Mouse (Mus musculus) cerebellum, postnatal 36 days (tissue): Measurements from ENCODE around the gene Ppp1r37.

Experiments
- DNase-seq, 2 experiments: peaks; one replicate each; pipeline ENCODE4 v3.0.0; 2021 to 2022; ENCODE audit warnings: mixed read lengths in 2 of 2

Gene Ppp1r37

DNA sequence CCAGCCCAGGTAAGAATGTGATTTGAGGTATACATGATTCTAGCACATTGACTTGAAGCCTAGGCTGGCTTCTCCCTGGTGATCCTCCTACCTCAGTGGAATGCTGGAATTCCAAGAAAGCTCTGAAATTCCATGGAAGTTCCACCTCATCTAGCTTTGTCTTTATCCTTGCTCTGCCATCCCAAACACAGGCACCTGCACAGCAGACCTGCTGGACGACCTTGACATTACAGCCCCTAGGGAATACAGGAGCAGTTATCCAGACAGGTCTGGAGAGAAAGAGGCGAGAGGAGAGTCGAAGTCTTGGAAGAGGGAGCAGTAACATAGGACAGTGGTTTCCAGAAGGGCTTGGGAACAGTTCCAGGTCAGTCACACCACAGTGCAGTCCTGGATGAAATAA, 6.8 kb upstream of the Ppp1r37 start:
- no peak for DNase-seq

DNA sequence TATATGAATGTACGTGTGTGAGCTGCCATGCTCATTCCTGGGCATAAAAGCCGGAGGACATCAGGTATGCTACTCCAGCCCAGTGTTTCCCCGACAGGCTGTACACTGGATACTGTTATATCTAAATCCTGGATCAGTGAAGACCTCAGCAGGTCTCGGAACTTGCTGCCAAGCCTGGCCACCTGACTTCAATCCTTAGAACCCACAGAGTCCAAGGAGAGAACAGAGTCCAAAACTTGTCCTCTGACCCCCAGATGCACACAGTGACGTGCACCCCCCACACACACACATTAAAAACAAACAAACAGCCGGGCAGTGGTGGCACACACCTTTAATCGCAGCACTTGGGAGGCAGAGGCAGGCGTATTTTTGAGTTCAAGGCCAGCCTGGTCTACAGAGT, 4.5 kb upstream of the Ppp1r37 start:
- DNase-seq = no peak

DNA sequence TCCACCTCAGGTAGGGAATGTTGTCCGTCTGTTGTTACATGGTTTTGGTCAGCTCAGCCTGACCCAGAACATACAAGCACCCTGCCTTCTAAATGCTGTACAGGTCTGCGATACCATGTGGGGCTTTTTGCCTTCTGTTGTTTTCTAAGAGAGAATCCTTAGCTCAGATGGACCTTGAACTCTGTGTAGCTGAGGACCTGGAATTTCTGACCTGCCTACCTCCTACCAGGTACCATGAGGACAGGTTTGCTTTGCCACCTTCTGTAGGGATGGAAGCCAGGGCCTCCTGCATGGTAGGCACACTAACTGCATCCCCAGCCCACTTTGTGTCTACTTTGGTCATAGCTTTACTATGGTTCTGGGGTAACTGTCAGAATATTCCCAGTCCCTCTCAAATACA, 2.9 kb upstream of the Ppp1r37 start:
- DNase-seq = no peak

DNA sequence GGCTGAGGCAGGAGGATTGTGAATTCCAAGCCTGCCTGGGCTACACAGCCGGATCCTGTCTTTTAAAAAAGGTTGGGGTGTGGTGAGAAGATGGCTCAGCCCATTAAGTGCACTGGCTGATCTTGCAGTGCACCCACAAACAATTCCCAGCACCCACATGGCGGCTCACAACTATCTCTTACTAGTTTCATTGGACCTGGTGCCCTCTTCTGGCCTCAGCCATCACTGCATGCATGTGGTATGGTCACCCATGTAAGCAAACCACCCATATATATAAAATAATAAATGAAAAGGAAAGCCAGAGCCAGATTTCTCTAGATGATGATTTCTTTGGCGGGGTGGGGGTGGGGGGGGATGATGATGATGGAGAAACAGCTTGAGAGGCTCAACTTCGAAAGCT, 1.6 kb upstream of the Ppp1r37 start:
- peak in 1 of 2 experiments; percentile 22 for DNase-seq

DNA sequence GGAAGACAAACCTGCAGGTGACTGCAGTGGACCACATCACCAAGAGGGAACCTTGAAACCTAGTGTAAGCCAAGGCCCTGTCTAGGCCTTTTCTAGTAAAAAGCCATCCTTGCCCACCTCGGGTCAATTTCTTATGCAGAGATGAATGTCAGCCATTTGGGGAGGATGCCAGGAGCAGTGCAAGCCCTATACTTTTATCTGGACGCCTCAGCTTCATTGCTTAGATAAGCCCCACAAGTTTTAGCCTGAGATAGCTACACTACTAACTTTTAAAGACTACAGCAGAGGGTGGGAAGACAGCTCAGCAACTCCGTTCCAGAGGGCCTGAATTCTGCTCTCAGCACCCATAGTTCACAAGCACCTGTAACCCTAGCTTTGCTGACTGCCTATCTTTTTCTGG, 1.0 kb upstream of the Ppp1r37 start:
- DNase-seq = no peak

DNA sequence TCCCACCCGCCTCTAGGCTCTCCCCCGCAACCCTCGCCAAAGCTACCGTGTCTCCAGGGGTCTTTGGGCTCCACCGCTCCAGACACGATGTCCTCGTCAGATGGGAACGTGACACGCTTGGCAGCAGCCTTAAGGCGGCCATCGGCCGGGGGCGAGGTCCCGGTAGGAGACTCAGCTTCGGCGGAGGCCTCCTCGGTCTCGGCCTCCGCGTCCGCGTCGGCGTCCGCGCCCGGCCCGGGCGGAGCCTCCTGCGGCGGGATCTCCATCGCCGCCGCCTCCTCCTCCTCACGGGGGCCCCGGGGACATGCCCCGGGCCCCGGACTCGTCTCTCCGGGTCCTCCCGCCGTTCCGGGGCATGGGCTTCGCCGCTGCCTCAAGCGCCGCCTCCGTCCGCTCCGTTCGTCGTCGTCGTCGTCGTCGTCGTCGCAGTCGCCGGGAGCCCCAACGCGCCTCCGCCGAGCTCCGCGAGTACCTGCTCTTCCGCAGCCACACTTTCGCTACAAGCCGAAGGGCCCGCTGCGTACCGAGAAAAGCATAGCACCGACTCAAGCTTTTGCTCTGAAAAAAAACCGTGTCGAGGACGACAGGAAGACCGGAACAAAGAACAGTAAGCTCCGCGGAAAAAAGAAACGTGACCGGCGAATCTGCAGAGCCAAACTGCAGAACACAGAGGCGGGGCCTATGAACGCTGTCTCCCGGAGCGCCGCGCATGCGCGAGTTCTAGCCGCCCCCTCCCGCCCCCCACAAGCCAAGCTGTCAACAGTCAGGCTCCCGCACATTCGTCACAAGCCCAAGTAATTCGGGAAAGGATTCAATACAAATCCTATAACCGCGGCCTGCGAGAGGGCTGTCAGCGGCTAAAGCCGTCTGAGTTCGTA, 872 bp downstream of the Ppp1r37 start:
- peak; percentile 91 for DNase-seq

DNA sequence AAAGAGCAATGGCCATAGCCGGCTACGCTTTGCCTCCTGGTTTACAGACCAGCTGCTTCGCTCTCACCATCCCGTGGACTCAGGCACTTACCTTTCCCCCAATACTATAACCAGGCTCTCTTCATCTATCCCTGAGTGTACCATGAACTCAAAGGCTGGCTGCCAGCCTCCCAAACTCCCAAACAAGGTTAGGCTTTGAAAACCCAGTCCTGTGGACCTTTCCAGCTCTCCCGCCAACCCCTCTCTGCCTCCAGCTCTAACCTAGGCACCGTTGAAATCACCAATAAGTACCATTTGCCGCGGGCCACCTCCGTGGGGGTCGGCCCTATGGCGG, 1.5 kb downstream of the Ppp1r37 start:
- DNase-seq = no peak

DNA sequence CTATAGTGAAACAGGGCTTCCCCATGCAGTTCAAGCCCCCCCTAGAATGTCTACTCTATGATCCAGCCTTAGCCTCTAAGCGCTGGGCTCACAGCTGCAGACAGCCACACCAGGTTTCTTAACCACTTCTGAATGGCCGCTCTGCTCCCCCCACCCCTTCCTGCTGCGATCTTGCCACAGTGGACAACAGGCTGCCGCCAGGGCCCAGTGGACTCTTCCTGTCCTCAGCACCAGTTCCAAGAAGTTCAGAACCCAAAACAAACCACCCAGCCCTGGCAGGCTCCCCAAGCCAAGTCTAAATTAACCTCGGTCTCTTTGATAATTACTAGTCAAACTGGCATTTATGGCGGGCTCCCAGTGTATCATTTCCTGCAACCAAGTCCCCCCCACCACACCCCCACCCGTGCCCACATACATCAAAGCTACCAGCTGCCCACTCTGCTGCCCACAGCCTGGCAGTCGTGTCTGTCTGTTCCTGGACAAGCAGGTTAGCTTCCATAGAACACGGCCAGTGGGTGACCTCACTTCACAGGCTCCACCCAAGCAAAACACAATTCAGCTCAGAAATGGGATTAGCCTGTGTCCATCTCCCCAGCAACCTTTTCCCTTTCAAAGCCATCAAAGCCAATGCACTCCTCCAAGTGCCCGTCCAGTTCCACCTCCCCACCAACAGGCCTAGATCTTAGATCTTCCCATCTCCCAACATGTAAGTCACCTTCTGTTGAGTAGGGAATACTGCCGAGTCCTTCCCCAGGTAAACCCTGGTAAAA, 2.2 kb downstream of the Ppp1r37 start:
- no peak for DNase-seq

DNA sequence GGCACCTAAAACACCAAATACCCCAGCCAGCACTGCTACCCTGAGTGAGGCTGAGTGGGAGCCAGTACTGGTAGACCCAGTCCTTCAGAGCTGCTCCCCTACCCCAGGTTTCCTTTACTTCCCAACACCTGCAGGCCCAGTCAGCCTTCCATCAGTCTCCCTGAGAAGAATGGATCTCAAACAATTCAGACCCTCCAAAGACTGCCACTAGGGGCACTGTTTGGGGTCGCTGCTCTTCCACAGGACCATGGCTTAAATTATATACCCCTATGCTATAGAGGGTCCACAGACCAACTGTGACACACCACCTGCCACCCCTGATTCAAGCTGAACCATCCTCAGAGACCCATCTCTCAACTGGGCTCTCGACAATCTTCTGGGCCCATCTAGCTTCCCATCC, 3.9 kb downstream of the Ppp1r37 start:
- DNase-seq = no peak

DNA sequence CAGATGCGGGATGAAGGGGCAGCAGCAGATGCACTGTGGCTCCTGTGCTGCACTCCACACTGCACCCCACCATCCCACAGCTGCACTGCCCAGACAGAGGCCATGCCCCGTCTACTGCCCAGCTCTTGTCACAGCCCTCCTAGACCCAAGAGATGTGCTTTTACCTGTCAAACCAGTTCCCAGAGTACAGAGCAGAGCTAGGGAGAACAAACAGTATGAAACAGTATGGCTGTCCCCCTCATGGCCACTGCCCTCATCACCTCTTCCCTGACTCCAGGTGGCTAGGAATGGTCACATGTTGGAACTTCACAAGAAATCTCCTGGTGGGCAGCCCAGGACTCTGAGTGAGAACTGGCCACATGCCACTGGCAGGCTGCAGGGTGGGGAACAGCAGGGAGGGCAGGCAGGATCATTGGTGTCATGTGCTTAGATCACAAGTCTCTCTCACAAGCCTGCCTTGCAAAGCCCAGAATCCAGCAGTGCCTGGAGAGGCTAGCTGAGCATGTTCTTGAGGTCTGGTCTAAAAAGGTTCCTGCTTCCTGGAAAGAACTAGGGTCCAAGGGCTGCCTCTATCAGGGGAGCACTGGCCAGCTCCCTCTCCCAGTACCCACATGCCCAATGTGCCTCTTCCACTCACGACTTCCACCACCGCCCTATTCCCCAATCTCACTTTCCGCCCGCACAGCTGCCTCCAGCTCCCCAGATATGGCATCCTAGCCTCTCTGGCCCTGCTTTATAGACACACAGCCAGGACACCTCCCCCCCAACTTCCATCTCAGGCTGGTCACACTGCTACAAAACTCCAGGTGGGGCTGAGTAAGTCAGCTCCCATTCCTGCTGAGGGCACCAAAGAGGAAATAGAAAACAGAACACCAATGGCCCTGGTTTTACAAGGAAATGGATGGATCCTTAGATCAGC, 4.6 kb downstream of the Ppp1r37 start:
- no peak for DNase-seq

DNA sequence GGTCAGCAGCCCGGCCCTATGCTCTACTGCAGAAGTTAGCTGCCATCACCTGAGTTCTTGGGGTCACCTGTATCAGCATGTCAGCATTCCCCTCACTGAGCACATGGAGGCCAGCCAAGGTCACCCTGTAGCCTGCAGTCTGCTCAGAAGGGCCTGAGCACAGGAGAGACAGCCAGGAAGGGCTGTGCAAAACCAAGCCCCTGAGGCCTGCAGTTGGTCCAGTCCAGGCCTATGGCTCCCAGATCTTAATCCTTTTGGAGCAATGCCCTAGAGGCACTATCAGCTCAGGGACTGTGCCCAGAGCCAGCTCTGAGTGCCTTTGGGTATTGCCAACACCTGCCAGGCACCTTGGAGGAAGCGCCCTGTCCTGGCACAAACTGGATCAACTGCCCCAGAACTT, 5.8 kb downstream of the Ppp1r37 start:
- peak in 1 of 2 experiments; percentile 31 for DNase-seq

DNA sequence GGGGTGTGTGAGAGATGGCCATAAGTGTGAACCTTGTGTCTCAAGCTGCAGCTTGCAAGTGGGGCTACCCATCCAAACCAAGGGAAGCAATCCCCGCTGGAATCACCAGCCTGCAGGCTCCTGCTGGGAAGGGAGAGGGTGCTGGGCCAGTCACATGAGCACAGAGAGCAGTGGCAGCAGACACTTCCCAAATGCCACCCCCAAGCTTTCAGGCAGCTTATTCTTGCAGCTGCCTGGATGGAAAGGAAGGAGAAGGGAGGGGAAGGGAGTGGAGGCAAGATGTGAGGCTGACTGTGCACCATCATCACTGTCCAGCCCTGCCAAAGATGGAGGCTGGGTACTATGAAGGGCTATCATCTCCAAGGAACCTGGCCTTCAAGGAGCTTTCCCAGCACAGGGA, 8.7 kb downstream of the Ppp1r37 start:
- DNase-seq = no peak

DNA sequence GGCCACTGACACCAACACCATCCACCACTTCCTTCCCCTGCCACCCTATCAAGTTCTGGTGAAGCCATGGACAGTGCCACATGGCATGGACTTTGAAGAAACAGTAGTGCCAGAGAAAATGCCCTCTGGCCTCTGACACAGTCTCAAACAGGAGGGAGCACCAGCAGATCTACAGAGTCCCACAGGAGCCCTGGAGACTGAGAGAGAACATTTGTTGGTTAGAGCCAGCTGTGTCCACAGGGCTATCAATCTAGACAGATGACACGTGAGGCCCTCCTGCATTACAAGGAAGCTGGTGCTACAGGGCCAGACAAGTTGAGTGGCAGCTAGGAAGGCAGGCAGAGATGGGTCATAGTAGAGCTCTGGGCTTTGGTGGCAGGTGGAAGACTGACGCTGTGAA, 10.4 kb downstream of the Ppp1r37 start:
- no peak for DNase-seq

DNA sequence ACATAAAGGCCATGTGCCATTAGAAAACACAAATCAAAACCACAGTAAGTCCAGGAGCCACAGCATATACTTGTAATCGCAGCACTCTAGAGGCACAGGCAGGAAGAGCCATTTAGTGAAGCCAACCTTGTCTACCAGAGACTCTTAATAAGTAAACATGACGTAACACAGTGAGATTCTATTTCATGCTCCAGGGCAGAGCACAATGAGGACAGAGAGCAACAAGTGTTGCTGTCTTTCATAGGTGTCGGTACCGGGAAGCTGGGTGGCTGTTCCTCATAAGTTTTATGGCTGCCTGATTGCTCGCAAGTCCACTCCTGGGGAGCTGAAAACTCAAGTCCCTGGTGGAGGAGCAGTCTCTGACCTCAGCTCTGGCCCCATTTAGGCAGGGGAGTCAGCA, 11.2 kb downstream of the Ppp1r37 start:
- no peak for DNase-seq

DNA sequence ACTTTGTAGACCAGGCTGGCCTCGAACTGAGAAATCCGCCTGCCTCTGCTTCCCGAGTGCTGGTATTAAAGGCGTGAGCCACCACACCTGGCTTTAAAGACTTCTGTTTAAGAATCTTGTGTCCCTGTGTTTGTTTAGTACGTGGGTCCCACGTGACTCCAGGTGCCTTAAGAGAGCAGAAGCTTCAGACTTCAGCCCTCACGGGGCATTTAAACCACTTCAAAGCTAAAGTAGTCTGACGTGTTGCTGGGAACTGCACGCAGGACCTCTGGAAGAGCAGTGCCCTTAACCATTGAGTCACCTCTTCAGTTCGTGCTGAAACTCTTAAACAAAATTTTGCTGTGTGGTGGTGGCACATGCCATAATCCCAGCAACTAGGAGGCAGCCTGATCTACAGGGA, 13.5 kb downstream of the Ppp1r37 start:
- no peak for DNase-seq

DNA sequence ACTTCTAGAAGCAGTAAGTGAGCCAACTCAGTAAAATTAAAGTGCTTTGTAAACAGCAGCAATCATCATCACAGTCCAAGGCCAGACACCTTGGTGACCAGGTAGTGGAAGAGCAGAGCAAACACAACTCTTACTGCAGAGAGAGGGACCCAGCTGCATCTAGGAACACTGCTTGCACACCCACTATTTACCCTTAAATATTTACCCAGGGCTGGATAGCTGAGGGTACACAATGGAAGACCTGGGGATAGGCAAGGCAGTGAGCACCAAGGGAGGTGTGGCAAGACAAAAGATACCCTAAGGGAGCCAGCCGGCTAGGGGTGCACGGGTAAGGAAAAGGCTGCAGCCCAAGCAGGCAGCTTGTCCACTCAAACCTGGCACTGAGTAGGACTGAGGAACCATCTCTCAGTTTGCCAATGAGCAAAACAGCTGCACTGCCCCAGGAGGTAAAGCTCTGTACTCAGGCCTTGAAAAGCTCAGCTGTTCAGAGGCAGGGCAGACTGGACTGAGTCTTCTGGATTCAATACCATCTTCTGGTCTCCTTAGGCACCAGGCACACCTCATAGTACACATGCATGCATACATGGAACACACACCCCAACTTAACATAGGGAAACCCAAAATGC, 15.4 kb downstream of the Ppp1r37 start:
- DNase-seq = no peak

DNA sequence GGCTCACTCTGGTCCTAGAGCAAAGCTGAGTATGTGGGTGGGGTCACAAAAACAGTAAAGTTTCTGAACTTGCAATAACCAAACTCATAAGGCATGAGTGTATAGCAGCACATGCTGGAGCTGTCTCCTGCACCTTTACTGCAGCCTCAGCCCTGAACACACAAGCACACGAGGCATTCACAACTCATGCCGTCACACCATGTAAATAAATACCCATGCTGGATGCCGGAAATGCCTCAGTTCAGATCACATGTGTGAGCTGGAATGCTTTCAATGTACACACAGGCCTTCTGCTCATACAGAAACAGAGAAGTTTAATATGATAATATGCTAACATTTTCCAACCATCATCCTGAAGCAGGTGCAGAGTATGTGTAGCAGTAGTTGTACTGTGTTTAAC, 16.9 kb downstream of the Ppp1r37 start:
- no peak for DNase-seq

DNA sequence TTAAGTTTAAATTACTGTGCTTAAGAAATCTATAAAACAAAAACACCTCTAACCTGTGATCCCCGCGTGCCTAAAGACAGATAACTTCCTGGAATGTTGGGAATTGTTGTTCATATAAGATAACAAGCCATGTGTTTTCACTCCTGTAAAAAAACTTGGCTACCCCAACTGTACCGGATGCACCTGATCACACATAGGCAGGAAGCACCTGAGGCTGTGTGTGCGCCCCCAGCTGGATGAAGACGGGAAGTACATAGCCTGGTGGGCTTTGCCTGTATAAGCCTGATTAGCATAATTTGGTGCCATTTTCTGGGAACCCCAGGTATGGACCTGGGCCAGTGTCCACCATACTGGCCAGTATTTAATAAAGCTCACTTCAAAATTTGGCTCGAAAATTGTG, 19.3 kb downstream of the Ppp1r37 start:
- no peak for DNase-seq

DNA sequence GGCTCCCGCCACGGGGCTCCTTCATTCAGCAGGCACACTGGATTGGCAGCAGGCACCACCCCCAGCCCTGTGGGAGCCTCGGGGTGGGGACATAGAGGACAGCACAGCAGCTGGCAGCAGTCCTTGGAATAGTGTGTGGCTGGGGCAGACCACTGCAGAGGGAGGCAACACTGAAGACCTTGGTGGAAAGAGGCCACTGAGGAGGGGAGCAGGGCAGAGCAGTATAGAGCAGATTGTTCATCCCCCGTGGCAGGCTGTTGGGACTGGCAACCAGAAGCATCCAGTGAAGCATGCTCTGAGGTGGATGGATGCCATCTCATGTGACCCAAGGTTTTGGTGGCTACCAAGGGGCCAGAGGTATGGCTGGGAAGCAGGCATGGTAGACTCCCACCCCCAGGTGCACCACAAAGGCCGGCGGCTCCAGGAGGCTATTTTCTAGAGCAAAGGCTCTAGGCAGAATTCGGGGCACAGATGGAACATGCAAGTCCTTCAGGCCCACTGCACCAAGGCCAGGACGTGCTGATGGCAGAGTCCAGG, 20.7 kb downstream of the Ppp1r37 start:
- peak; percentile 62 to 66 for DNase-seq

DNA sequence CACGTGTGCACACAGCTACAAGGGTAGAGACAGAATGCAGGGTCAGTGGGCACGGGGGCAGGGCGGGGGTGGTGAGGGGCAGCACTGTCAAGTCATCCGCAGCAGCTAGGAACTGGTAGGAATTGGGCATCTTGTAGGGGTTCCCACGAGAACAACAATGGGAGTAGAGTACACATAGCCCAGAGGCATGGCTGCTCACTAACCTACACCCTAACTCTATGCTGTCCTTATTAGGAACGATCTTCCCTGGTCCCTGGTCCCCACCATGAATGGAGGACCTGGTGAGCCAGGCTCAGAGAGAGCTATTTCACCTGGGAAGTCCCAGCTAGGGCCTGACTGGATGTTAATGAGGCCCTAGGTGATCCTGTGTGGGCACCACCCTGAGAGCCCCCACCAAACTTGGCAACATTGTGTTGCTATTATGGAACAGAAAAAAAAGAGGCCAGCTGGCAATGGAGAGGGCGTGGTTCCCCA, 21.2 kb downstream of the Ppp1r37 start:
- DNase-seq = no peak

DNA sequence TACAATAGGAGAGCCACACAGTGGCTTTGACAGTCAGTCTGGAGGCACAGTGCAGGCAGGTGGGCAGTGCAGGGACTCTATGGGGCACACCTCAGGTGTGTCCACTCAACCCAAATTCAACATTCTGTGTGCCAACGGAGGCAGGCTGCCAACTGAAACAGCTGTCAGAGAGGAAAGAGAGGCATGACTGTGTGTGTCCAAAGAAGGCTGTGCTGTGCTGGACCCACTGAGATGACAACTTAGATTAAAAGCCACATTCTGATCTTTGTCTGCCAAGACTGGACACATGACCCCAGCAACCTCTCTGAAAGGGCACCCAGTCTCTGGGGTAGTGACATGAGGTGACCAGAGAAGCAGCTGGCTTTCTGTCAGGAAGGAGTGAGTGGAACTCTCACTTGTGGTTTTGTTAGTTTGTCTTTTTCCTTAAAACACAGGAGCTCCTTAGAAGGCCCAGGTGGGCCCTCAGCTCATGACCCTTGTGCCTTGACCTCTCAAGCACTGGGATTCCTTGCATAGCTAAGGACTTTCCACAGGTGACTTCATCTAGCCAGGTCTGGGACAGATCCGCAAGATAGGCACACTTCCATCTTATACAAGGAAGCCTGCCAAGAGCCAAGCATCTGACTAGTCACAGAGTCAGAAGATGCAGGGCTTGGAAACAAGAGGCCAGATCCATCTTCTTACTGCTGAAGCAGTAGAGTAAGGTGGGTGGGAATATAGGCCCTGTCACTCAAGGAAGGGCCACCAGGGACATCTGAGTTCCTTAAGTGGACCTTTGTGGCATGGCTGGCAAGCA, 21.9 kb downstream of the Ppp1r37 start:
- peak; percentile 38 to 39 for DNase-seq

DNA sequence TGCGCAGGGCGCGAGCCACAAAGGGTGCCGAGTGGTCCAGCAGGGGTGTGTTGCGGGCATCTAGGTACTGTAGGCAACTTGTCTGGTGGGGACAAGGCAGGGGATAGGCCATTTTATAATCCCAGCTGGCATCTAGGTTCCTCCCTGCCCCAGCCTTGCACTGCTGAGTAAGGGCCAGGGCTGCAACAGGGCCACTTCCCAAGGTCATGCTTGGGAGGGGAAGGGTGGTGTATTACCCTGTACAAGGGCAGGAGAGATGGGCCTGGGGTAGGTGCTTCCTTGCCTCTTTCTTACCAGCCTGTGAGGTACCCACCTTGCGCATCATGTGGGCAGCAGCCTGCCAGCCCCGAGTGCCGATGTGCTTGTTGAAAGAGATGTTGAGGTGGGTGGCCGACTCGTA, 28.2 kb downstream of the Ppp1r37 start:
- no peak for DNase-seq
